Mouse (Mus musculus): ENCODE results near the gene Gm17387. TPM values are rescaled to one million over a fixed set of nuclear protein-coding genes. Genes with fewer than 3 reads are reported as not detected.
"Not testable (repeated sequence)": the region's sequence is repeated elsewhere in the genome, so short reads cannot be mapped to it uniquely, and the experiment has no call there.

Gene Gm17387
- polyA plus RNA-seq, 1 experiment from 2014 or later: not detected

GRCm38 (mm10) chr7:141003248-141004010 lies 25.5 kb upstream of the Gm17387 start:
- 89% methylated on average over 5 of the region's 5 CpGs for WGBS
- Histone ChIP-seq H3K4me1 (replicated peaks) (peaks cover 2% of the 10 kb centered on the region; the same call in 1 of the 2 replicates), H3K9me3 (no peaks in the 10 kb centered on the region), H3K36me3 (no peaks in the 10 kb centered on the region), H3K27ac (no peak overlapping the region), H3K4me2 (no peak overlapping the region), H3K9ac (no peak overlapping the region), H3K4me3 (no peak overlapping the region), H3K27me3 (0 out of 2 replicates have a peak, but pooled peaks cover 2% of the 10 kb centered on the region)
- no peak for ATAC-seq (ENCODE audit: low FRiP score)

DNA sequence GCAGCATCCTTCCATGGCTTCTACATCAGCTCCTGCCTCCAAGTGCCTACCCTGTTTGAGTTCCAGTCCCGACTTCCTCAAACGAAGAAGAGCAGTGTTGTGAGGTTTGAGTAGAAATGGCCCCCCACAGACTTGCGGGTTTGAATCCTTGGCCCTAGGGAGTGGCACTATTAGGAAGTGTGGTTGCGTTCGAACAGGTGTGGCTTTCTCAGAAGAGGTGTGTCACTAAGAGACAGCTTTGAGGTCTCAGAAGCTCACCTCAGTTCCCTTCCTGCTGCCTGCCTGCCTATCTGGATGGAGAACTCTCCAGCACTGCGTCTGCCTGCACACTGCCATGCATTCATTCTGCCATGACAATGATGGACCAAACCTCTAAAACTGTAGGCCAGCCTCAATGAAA lies 22.5 kb upstream of the Gm17387 start:
- Histone ChIP-seq H3K27me3 (0 out of 2 replicates have a peak, but pooled peaks cover 4% of the 10 kb centered on the region), H3K9me3 (no peaks in the 10 kb centered on the region), H3K4me1 (replicated peaks) (peaks cover 15% of the 10 kb centered on the region), H3K36me3 (no peaks in the 10 kb centered on the region), H3K4me3 (no peak overlapping the region), H3K4me2 (no peak overlapping the region), H3K27ac (no peak overlapping the region), H3K9ac (no peak overlapping the region)
- ATAC-seq (ENCODE audit: low FRiP score): no peak
- 87% methylated on average over 6 of the region's 6 CpGs for WGBS

DNA sequence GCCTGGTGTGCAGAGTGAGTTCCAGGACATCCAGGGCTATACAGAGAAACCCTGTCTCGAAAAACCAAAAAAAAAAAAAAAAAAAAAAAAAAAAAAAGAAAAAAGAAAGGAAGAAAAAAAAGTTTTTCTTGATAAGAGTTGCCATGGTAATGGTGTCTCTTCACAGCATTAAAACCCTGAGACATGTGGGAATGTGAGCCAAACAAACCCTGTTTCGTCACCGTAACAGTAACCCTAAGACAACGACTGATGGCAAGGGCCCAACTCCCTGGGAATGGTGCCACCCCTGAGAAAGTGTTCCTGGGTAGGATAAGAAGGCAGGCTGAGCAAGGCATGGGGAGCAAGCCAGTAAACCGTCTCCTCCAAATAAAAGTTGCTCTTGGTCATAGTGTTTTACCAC lies 22.0 kb upstream of the Gm17387 start:
- no peak overlapping the region for H3K4me3 ChIP-seq
- ATAC-seq (ENCODE audit: low FRiP score): no peak
- no peak overlapping the region for H3K27ac ChIP-seq
- no peaks in the 10 kb centered on the region for H3K9me3 ChIP-seq
- 82% methylated on average over 5 of the region's 5 CpGs for WGBS
- H3K27me3 ChIP-seq: 0 out of 2 replicates have a peak, but pooled peaks cover 4% of the 10 kb centered on the region
- H3K4me2 ChIP-seq: no peak overlapping the region
- no peak overlapping the region for H3K9ac ChIP-seq
- H3K36me3 ChIP-seq: no peaks in the 10 kb centered on the region
- H3K4me1 ChIP-seq (replicated peaks): peaks cover 15% of the 10 kb centered on the region

GRCm38 (mm10) chr7:141008312-141008761 lies 20.6 kb upstream of the Gm17387 start:
- Histone ChIP-seq H3K4me2 (peak overlapping the region; percentile 25; the same call in 1 of the 2 replicates), H3K27me3 (0 out of 2 replicates have a peak, but pooled peaks cover 4% of the 10 kb centered on the region), H3K4me3 (no peak overlapping the region), H3K9ac (no peak overlapping the region), H3K36me3 (no peaks in the 10 kb centered on the region), H3K9me3 (no peaks in the 10 kb centered on the region), H3K27ac (no peak overlapping the region), H3K4me1 (replicated peaks) (peaks cover 15% of the 10 kb centered on the region)
- no peak for ATAC-seq (ENCODE audit: low FRiP score)
- 11% methylated on average over 7 of the region's 7 CpGs for WGBS

DNA sequence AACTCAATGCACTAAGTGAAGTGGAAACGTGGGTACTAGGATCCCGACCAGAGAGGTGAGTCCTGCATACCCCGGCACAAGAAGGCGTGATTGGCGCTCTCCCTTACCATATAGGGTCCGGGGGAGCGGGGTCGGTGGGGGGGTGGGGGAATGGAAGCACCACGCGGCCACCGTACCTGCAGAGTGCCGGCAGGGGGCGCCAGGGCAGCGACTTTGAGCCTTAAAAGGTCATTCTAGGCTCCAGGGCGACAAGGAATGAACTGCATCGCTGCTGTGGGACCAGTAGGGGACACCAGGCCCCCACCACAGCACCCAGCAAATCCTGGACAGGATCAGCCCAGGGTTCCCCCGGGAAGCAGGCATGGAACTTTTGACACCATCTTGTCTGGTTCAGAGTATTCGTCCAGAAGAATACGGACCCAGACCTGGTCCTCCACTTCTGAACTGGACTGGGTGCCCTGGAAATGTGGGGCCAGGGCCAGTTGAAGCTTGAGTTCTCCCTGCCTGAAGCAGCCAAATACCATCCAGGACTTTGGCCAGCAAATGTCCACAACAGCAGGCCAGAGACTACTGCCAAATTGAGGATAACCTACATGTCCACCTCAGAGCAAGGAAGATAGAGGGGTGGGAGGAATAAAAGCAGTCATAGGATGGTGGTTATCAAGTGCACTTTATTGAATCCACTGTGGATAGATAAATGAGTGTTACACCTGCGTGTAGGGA lies 19.8 kb upstream of the Gm17387 start:
- no peaks in the 10 kb centered on the region for H3K36me3 ChIP-seq
- no peak overlapping the region for H3K4me3 ChIP-seq
- H3K9me3 ChIP-seq: no peaks in the 10 kb centered on the region
- H3K4me1 ChIP-seq (replicated peaks): peaks cover 15% of the 10 kb centered on the region
- H3K27ac ChIP-seq: no peak overlapping the region
- H3K4me2 ChIP-seq: peak overlapping the region; percentile 25; the same call in 1 of the 2 replicates
- H3K9ac ChIP-seq: no peak overlapping the region
- 0 out of 2 replicates have a peak, but pooled peaks cover 4% of the 10 kb centered on the region for H3K27me3 ChIP-seq
- no peak for ATAC-seq (ENCODE audit: low FRiP score)
- WGBS: 8% methylated on average over 20 of the region's 20 CpGs

GRCm38 (mm10) chr7:141009665-141010064 lies 19.3 kb upstream of the Gm17387 start:
- 93% methylated on average over 9 of the region's 9 CpGs for WGBS
- no peaks in the 10 kb centered on the region for H3K9me3 ChIP-seq
- no peaks in the 10 kb centered on the region for H3K36me3 ChIP-seq
- peaks cover 15% of the 10 kb centered on the region for H3K4me1 ChIP-seq (replicated peaks)
- 0 out of 2 replicates have a peak, but pooled peaks cover 4% of the 10 kb centered on the region for H3K27me3 ChIP-seq
- no peak for ATAC-seq (ENCODE audit: low FRiP score)
- no peak overlapping the region for H3K4me2 ChIP-seq
- H3K9ac ChIP-seq: no peak overlapping the region
- H3K4me3 ChIP-seq: no peak overlapping the region
- no peak overlapping the region for H3K27ac ChIP-seq

DNA sequence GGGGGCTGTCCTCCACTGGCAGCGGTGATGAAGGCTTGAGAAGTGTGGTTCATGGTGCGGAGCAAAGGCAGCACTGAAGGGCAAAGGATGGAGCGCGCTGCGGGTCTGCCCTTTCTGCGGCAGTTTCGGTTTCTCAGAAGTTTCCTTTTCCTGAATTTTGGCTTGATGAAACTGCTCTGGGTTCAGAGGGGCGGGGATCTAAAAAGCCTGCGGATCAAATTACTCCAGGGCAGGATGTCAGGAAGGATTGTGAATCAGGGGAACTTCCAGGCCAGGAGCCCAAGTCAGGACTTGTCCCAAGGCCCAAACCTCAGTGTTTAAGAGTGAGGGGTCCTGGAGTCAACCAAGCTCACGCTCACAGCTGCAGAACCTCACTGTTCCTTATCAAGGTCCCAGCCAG lies 18.3 kb upstream of the Gm17387 start, which contains the start of gene Ifitm3:
Gene Ifitm3 (minus strand): TSS at position 178 of the 400 bp plus-strand sequence.
- 37% methylated on average over 10 of the region's 10 CpGs for WGBS
- peaks cover 15% of the 10 kb centered on the region for H3K4me1 ChIP-seq (replicated peaks)
- no peaks in the 10 kb centered on the region for H3K9me3 ChIP-seq
- no peak within 1 kb of the TSS for H3K9ac ChIP-seq
- ATAC-seq (ENCODE audit: low FRiP score): no peak
- no peaks in the 10 kb centered on the region for H3K36me3 ChIP-seq
- no peak within 1 kb of the TSS for H3K27ac ChIP-seq
- H3K4me2 ChIP-seq: peak within 1 kb of the TSS; percentile 26
- H3K4me3 ChIP-seq: no peak within 1 kb of the TSS
- 0 out of 2 replicates have a peak, but pooled peaks cover 4% of the 10 kb centered on the region for H3K27me3 ChIP-seq

GRCm38 (mm10) chr7:141011238-141011770 lies 17.6 kb upstream of the Gm17387 start:
- H3K9me3 ChIP-seq: no peaks in the 10 kb centered on the region
- H3K4me1 ChIP-seq (replicated peaks): peaks cover 15% of the 10 kb centered on the region
- H3K27ac ChIP-seq: no peak overlapping the region
- no peak overlapping the region for H3K4me3 ChIP-seq
- no peaks in the 10 kb centered on the region for H3K36me3 ChIP-seq
- no peak overlapping the region for H3K4me2 ChIP-seq
- no peak overlapping the region for H3K9ac ChIP-seq
- 93% methylated on average over 7 of the region's 7 CpGs for WGBS
- ATAC-seq (ENCODE audit: low FRiP score): no peak
- 0 out of 2 replicates have a peak, but pooled peaks cover 4% of the 10 kb centered on the region for H3K27me3 ChIP-seq

DNA sequence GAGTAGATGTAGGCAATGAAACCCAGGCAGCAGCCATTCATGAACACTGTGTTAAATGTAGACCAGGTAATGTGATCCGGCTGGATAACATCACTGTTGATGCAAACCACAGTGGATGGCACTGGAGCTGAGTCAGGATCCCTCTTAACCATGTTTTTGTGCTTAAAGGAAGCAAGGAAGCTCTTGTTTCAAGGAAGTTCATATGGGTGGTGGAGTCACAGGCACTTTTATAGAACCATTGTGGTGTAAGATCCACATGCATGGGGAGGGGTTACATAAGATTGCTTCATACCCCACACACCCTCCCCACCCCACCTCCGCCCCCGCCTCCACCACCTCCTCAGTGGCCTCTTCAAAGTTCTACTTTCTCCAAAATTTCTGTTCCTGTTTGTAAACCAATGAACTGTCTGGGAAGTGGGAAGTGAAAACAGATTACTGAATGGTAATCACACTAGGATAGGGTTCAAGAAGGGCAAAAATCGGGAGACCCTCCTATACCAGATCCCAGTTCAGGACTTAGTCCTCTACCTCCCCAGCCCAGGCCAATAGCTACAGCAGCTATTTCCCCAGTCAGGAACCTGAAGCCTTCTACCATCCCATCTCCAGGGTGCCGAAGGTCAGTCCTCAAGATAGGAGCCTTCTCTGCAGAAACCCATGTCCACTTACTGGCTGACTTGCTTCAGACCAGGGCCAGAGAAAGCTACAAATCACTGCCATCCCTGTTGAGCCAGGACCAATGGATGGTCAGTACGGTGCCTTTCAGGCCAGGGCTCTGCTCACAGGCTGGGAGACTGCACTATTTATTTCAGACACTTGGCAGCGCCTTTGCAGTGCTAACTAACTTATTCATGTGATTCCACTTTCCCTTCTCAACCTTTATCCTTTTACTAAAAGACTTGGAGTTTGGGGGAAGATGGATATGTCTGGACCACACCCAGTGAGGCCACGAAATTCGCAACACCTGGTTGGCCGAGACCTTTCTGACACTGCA lies 11.9 kb upstream of the Gm17387 start:
- no peak overlapping the region for H3K4me2 ChIP-seq
- H3K27me3 ChIP-seq: no peaks in the 10 kb centered on the region
- ATAC-seq (ENCODE audit: low FRiP score): no peak
- 85% methylated on average over 10 of the region's 10 CpGs for WGBS
- H3K4me3 ChIP-seq: no peak overlapping the region
- H3K36me3 ChIP-seq: no peaks in the 10 kb centered on the region
- no peaks in the 10 kb centered on the region for H3K4me1 ChIP-seq (replicated peaks)
- no peak overlapping the region for H3K9ac ChIP-seq
- no peak overlapping the region for H3K27ac ChIP-seq
- H3K9me3 ChIP-seq: no peaks in the 10 kb centered on the region

- not testable (repeated sequence) for H3K4me1 ChIP-seq (replicated peaks); H3K4me2 ChIP-seq; H3K4me3 ChIP-seq; H3K27ac ChIP-seq; H3K9ac ChIP-seq; H3K36me3 ChIP-seq; ATAC-seq (ENCODE audit: low FRiP score); H3K9me3 ChIP-seq; H3K27me3 ChIP-seq
- 96% methylated on average over 1 of the region's 1 CpGs for WGBS
These were observed 11.1 kb upstream of the Gm17387 start, which contains the start of gene Ifitm6 for GRCm38 (mm10) chr7:141017824-141018223. Gene Ifitm6, minus strand, starts transcription at chr7:141017924.

DNA sequence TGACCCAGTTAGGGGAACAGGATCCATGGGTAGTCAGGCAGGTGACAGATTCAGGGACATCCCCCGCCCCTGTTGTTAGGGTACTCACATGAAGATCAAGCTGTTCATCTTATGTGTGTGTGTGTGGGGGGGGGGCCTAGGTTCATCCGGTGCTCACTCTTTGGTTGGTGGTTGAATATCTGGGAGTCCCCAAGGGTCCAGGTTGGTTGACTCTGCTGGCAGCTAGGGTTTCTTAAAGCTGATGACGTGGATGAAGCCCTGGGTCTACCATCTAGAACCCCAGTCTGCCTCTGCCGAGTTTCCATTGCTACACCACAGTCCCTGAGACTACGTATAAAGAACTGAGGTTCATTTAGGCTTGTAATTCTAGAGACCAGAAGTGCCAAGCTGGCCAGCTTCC lies 9.9 kb upstream of the Gm17387 start:
- ATAC-seq (ENCODE audit: low FRiP score): no peak
- Histone ChIP-seq H3K36me3 (no peaks in the 10 kb centered on the region), H3K4me2 (no peak overlapping the region), H3K9me3 (no peaks in the 10 kb centered on the region), H3K4me1 (replicated peaks) (no peaks in the 10 kb centered on the region), H3K4me3 (no peak overlapping the region), H3K27me3 (no peaks in the 10 kb centered on the region), H3K27ac (no peak overlapping the region), H3K9ac (no peak overlapping the region)
- WGBS: 93% methylated on average over 5 of the region's 5 CpGs

All from hindbrain, embryonic 13.5 days (tissue).